Mouse (Mus musculus) kidney, embryonic 14.5 days (tissue): ENCODE measurements around the gene A2ml1. TPM values are rescaled to one million over a fixed set of nuclear protein-coding genes. Genes with fewer than 3 reads are reported as not detected.

Source experiments
- ATAC-seq: fragments of 200-750 bp; cut with Nextera tagmentation; 2 replicates; pipeline ENCODE4 v1.8.0; 2017; ENCODE audit warnings: moderate number of reproducible peaks, mild to moderate bottlenecking, moderate TSS enrichment, moderate library complexity; ENCODE audit not compliant: low FRiP score, low TSS enrichment
- H3K27ac ChIP-seq: fragments of 300-500 bp; sonication (generic); 2 replicates; pipeline ENCODE4 v1.5.1; 2014; ENCODE audit warnings: low read depth, mild to moderate bottlenecking, low read length, moderate library complexity, mixed read lengths
- H3K27me3 ChIP-seq: fragments of 300-500 bp; sonication (generic); 2 replicates; pipeline ENCODE4 v1.6.1; 2014; ENCODE audit warnings: mild to moderate bottlenecking, low read length; ENCODE audit not compliant: control insufficient read depth, insufficient read depth
- H3K36me3 ChIP-seq: fragments of 300-500 bp; sonication (generic); 2 replicates; pipeline ENCODE4 v1.6.1; 2014; ENCODE audit warnings: low read length, mixed read lengths; ENCODE audit not compliant: control insufficient read depth, insufficient read depth
- H3K4me1 ChIP-seq: fragments of 300-500 bp; sonication (generic); 2 replicates; pipeline ENCODE4 v1.6.1; 2014; ENCODE audit warnings: low read length, mixed read lengths; ENCODE audit not compliant: control insufficient read depth, insufficient read depth
- H3K4me2 ChIP-seq: fragments of 300-500 bp; sonication (generic); replicated peaks from 2 replicates; pipeline ENCODE4 v1.6.1; 2014; ENCODE audit warnings: low read depth, mild to moderate bottlenecking, low read length
- H3K4me3 ChIP-seq: fragments of 300-500 bp; sonication (generic); 2 replicates; pipeline ENCODE4 v1.5.1; 2014; ENCODE audit warnings: mild to moderate bottlenecking, low read length
- H3K9ac ChIP-seq: fragments of 300-500 bp; sonication (generic); 2 replicates; pipeline ENCODE4 v1.6.1; 2014; ENCODE audit warnings: low read depth, mild to moderate bottlenecking, low read length, moderate library complexity
- H3K9me3 ChIP-seq: fragments of 300-500 bp; sonication (generic); 2 replicates; pipeline ENCODE4 v1.6.1; 2016; ENCODE audit warnings: low read length; ENCODE audit not compliant: control insufficient read depth
- WGBS: fragments of 180-500 bp; shearing (Covaris S2); extraction: QIAGEN DNeasy Blood & Tissue Kit; methylation state at CpG from one replicate; pipeline ENCODE4 v1.1.7; 2014; 5-methylcytosine and 5-hydroxymethylcytosine counted together
- polyA plus RNA-seq: library from polyadenylated mRNA; unstranded; fragments of >200 nt; fragmentation: Nextera tagmentation; extraction: Ambion mirVana; gene quantifications from 2 replicates; pipeline ENCODE4 v1.2.1, GENCODE M21; 2014

The A2ml1 gene
- polyA plus RNA-seq, 1 experiment from 2014 or later: 0.30 TPM

DNA sequence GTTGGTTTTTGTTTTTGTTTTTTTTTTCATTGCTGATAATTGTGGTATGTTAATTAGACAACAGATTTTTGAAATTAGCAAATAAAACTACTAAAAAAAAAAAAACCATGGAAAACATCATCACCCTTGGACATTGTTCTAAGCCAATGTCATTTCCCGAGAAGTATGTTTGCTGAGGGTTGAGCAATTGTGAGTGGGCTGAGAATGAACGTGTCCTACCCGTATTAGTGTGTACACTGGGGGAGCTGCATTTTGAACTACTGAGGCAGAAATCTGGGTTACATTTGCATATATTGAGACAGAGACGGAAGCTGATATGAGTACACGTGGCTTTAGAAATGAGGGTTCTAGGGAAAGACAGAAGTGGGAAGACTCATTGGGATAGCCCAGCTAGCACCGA lies 48.1 kb downstream of the A2ml1 start:
- H3K27ac ChIP-seq: no peak overlapping the region
- no peaks in the 10 kb centered on the region for H3K36me3 ChIP-seq
- H3K9me3 ChIP-seq: no peaks in the 10 kb centered on the region
- no peak overlapping the region for H3K4me2 ChIP-seq
- H3K27me3 ChIP-seq: no peaks in the 10 kb centered on the region
- no peaks in the 10 kb centered on the region for H3K4me1 ChIP-seq
- 88% methylated on average over 6 of the region's 6 CpGs for WGBS
- no peak for ATAC-seq
- H3K9ac ChIP-seq: no peak overlapping the region
- no peak overlapping the region for H3K4me3 ChIP-seq

GRCm38 (mm10) chr6:128532701-128533100 lies 48.7 kb downstream of the A2ml1 start:
- Histone ChIP-seq H3K4me1 (no peaks in the 10 kb centered on the region), H3K27ac (no peak overlapping the region), H3K27me3 (no peaks in the 10 kb centered on the region), H3K4me2 (no peak overlapping the region), H3K9ac (no peak overlapping the region), H3K4me3 (no peak overlapping the region), H3K9me3 (no peaks in the 10 kb centered on the region), H3K36me3 (no peaks in the 10 kb centered on the region)
- ATAC-seq: no peak
- WGBS: 88% methylated on average over 9 of the region's 9 CpGs

GRCm38 (mm10) chr6:128528491-128528890 lies 52.9 kb downstream of the A2ml1 start:
- 59% methylated on average over 4 of the region's 4 CpGs for WGBS
- ATAC-seq: no peak
- H3K27ac ChIP-seq: no peak overlapping the region
- H3K4me3 ChIP-seq: no peak overlapping the region
- H3K4me2 ChIP-seq: no peak overlapping the region
- no peaks in the 10 kb centered on the region for H3K27me3 ChIP-seq
- no peaks in the 10 kb centered on the region for H3K36me3 ChIP-seq
- peaks cover 3% of the 10 kb centered on the region; the same call in 1 of the 2 replicates for H3K9me3 ChIP-seq
- H3K9ac ChIP-seq: no peak overlapping the region
- H3K4me1 ChIP-seq: no peaks in the 10 kb centered on the region

DNA sequence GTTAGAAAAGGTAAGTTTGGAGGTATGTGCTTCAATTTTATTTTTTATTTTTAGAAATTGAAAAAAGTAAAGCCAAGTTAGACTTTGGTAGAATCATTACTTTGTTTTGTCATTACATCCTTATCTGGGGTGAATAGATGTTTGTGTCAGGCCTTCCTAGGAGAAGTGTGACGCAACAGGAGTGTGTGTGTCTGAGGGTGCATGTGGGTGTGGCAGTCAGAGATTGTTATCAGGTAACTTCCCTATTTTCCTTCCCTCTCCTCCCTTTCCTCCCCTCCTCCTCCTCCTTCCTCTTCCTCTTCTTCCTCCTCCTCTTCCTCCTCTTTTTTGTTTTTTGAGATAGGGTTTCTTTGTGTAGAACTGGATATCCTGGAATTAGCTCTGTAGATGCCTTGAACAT lies 54.3 kb downstream of the A2ml1 start:
- H3K27me3 ChIP-seq: no peaks in the 10 kb centered on the region
- H3K27ac ChIP-seq: no peak overlapping the region
- no peak overlapping the region for H3K4me3 ChIP-seq
- no peaks in the 10 kb centered on the region for H3K36me3 ChIP-seq
- no peak for ATAC-seq
- peaks cover 3% of the 10 kb centered on the region; the same call in 1 of the 2 replicates for H3K9me3 ChIP-seq
- H3K4me2 ChIP-seq: no peak overlapping the region
- 66% methylated on average over 1 of the region's 1 CpGs for WGBS
- H3K4me1 ChIP-seq: no peaks in the 10 kb centered on the region
- no peak overlapping the region for H3K9ac ChIP-seq

DNA sequence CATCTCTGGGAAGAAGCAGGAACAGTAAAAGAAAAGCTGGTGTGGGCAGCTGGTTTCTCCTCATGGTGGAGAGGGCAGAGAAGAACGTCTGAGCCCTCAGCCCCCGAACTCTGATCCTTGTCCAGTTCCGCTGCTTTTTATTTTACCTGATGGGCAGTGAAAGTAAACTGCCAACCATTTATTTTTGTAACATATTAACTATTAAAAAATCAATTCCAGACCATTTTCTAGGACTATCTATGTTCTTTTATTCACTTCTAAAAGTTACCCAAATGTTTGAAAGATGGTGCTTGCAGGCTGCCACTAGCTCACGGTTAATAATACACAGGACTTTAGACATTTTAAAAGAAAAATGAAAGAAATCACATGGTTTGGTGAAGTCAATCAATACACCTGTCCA lies 54.8 kb downstream of the A2ml1 start, which contains the start of gene Pzp:
Gene Pzp, minus strand, starts transcription at position 120 of the 400 bp plus-strand sequence.
- no peak within 1 kb of the TSS for H3K9ac ChIP-seq
- no peaks in the 10 kb centered on the region for H3K4me1 ChIP-seq
- ATAC-seq: no peak
- H3K4me2 ChIP-seq: no peak within 1 kb of the TSS
- WGBS: 88% methylated on average over 4 of the region's 4 CpGs
- H3K27ac ChIP-seq: no peak within 1 kb of the TSS
- no peaks in the 10 kb centered on the region for H3K36me3 ChIP-seq
- H3K9me3 ChIP-seq: peaks cover 3% of the 10 kb centered on the region; the same call in 1 of the 2 replicates
- H3K4me3 ChIP-seq: no peak within 1 kb of the TSS
- no peaks in the 10 kb centered on the region for H3K27me3 ChIP-seq

DNA sequence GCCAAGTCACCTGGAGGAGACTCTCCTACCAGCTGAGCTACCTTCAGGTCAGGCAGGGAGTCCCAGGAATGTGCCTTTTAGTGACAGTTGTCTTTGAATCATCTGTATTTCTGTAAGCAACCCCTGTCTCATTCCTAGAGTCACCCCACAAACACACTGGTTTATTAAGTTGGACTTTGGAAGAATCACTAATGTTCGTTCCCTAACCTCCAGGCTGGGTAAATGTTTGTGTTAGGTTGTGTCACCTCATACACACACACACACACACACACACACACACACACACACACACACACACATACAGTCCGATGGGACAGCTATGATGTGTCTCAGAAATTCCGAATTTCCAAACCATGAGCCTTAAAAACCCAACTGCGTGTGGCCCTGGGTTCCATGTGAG lies 55.6 kb downstream of the A2ml1 start:
- H3K27ac ChIP-seq: no peak overlapping the region
- peaks cover 3% of the 10 kb centered on the region; the same call in 1 of the 2 replicates for H3K9me3 ChIP-seq
- no peak for ATAC-seq
- H3K4me1 ChIP-seq: no peaks in the 10 kb centered on the region
- H3K27me3 ChIP-seq: no peaks in the 10 kb centered on the region
- no peak overlapping the region for H3K9ac ChIP-seq
- no peaks in the 10 kb centered on the region for H3K36me3 ChIP-seq
- H3K4me3 ChIP-seq: no peak overlapping the region
- WGBS: 85% methylated on average over 4 of the region's 4 CpGs
- H3K4me2 ChIP-seq: no peak overlapping the region

DNA sequence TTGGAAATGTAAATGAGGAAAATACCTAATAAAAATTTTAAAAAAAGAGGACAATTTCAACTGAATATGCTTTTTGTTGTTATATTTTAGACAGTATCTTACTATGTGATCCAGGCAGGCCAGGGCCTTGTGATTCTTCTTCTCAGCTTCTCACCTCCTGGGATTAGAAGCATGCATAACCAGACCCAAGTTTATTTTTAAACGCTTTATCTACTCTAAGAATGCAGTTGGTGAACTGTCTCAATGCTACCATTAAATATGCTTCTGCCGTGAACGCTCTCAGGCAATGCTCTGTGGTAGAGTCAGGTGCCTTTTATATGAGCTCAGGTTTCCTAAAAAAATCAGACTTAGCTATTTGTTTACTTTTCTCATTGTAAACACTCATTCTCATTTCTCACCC lies 58.0 kb downstream of the A2ml1 start:
- H3K4me3 ChIP-seq: no peak overlapping the region
- no peaks in the 10 kb centered on the region for H3K4me1 ChIP-seq
- no peaks in the 10 kb centered on the region for H3K36me3 ChIP-seq
- no peak overlapping the region for H3K27ac ChIP-seq
- H3K27me3 ChIP-seq: no peaks in the 10 kb centered on the region
- H3K4me2 ChIP-seq: no peak overlapping the region
- no peak for ATAC-seq
- WGBS: 92% methylated on average over 3 of the region's 3 CpGs
- H3K9ac ChIP-seq: no peak overlapping the region
- H3K9me3 ChIP-seq: peaks cover 3% of the 10 kb centered on the region; the same call in 1 of the 2 replicates

- WGBS: 91% methylated on average over 7 of the region's 7 CpGs
- ATAC-seq: no peak
- H3K9ac ChIP-seq: no peak overlapping the region
- H3K36me3 ChIP-seq: no peaks in the 10 kb centered on the region
- no peaks in the 10 kb centered on the region for H3K9me3 ChIP-seq
- no peaks in the 10 kb centered on the region for H3K4me1 ChIP-seq
- H3K27ac ChIP-seq: no peak overlapping the region
- no peaks in the 10 kb centered on the region for H3K27me3 ChIP-seq
- H3K4me2 ChIP-seq: no peak overlapping the region
- H3K4me3 ChIP-seq: no peak overlapping the region
Observed at GRCm38 (mm10) chr6:128519159-128519558, 62.2 kb downstream of the A2ml1 start.

GRCm38 (mm10) chr6:128505676-128506236 lies 75.7 kb downstream of the A2ml1 start:
- Histone ChIP-seq H3K9ac (no peak overlapping the region), H3K4me1 (no peaks in the 10 kb centered on the region), H3K27ac (no peak overlapping the region), H3K4me3 (no peak overlapping the region), H3K36me3 (no peaks in the 10 kb centered on the region), H3K9me3 (no peaks in the 10 kb centered on the region), H3K4me2 (no peak overlapping the region), H3K27me3 (no peaks in the 10 kb centered on the region)
- no peak for ATAC-seq
- WGBS: 87% methylated on average over 2 of the region's 2 CpGs
